Mouse (Mus musculus) right cerebral cortex, postnatal 25 days (tissue): ENCODE measurements around the gene Lmx1b.

ENCODE experiments used
- DNase-seq: peaks from one replicate; pipeline ENCODE4 v3.0.0; 2022

Lmx1b gene

DNA sequence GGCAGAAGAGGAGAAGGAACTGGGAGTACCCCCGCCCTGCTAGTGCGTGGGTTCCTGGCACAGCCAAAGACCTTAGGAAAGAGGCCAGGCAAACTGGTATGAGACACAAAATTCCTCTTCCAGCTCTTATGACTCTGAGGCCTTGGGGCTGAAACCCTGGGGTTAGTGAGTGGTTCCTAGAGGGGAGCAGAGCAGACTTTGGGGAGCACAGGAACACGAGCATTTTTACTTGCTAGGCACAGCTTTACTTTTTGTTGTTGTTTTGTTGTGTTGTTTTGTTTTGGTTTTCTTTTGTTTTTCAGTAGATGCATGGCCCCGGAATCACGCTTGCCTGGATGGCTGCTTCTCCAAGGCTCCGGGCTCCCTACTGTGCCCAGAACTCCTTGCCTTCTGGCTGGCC lies 10.7 kb downstream of the Lmx1b start:
- DNase-seq, result no peak

GRCm38 (mm10) chr2:33628791-33629190 lies 11.5 kb downstream of the Lmx1b start:
- DNase-seq, result no peak

DNA sequence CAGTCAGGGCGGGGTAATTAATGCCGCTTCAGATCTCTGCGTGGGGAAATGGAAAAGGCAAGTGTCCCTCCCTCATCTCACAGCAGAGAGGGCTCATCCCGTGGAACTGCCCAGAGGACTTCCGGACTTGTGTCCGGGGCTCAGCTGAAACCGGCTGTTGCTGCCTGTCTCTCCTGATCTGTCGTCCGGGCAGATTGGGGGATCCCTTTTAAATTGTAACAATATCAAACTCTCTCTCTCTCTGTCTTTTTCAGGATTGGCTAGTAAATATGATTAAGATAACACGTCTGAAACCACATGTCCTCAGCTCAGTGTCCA lies 13.3 kb downstream of the Lmx1b start:
- no peak for DNase-seq

- DNase-seq, result no peak
Observed at GRCm38 (mm10) chr2:33626262-33627057, 13.9 kb downstream of the Lmx1b start.

DNA sequence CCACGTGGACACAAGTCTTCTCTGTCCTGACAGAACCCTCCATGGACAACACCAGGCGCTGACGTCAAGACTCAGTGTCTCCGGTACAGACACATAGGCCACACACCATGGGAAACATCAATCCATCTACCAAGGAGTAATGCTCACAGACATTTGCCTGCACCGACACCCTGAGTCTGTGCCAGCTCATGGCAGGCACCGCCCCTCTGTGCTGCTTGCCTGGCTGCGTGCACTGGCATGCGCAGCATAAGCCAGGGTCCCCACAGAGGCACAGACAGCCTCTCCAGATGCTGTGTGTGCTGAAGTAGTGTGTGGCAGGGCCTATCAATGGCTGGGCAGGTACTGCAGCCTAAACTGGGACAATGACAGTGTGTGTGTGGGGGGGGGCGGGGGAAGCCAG lies 22.6 kb downstream of the Lmx1b start:
- no peak for DNase-seq

- DNase-seq, result peak; percentile 58
Observed at GRCm38 (mm10) chr2:33616411-33616843, 23.9 kb downstream of the Lmx1b start.

GRCm38 (mm10) chr2:33615843-33616344 lies 24.4 kb downstream of the Lmx1b start:
- no peak for DNase-seq

GRCm38 (mm10) chr2:33605487-33606256 lies 34.6 kb downstream of the Lmx1b start:
- DNase-seq, result no peak

- no peak for DNase-seq
Observed at GRCm38 (mm10) chr2:33604846-33605486, 35.3 kb downstream of the Lmx1b start.

DNA sequence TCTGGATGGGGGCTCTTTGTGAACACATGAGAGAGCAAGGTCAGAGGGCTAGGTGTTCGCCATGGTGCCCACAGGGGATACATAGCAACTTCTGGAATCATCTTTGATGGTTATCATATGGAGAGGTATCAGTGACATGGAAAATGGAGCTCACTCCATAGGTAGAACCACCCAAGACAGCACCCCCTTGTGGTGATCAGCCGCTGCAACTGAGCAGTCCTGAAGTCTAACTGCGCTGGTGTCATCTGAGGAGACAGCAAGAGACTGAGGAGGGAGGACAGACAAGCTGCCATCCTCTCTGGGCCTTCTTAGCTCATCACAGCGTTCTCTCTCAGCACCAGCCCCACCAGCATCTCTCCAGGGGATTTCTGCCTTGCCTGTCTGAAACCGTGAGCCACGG lies 39.8 kb downstream of the Lmx1b start:
- no peak for DNase-seq

DNA sequence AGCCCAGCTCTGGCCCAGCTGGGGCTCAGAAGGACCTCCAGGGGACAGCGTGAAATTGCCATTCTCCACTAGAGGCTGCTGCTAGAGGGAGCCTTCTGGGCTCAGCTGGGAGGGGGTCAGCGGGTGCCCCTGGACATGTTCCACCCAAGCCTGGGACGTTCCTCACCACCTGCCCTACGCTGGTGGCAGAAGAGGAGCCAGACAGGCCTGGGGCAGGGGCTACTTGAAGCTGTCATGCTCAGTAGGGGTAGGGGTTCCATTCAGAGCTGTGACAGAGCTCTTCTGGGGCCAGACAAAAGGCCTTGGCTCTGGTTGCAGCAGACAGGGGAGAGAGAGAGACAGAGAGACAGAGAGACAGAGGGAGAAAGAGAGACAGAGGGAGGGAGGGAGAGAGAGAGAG lies 42.9 kb downstream of the Lmx1b start:
- DNase-seq, result no peak

DNA sequence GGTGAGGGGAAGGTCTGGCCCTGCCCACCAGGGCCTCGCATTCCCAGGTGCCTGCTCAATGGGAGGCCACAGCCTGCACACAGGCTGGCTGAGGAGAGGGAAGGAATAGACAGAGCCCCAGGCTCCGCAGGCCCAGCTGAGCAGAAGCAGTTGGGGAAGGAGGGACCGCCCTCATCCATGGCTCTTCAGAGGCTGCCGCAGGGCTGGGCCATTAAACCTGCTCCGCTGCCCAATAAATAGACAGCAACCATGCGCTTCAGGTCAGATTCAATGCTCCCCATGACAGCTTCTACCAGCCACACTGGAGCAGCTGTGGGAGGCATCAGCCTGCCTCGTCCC lies 45.3 kb downstream of the Lmx1b start:
- no peak for DNase-seq

GRCm38 (mm10) chr2:33594181-33595084 lies 45.9 kb downstream of the Lmx1b start:
- DNase-seq, result no peak

DNA sequence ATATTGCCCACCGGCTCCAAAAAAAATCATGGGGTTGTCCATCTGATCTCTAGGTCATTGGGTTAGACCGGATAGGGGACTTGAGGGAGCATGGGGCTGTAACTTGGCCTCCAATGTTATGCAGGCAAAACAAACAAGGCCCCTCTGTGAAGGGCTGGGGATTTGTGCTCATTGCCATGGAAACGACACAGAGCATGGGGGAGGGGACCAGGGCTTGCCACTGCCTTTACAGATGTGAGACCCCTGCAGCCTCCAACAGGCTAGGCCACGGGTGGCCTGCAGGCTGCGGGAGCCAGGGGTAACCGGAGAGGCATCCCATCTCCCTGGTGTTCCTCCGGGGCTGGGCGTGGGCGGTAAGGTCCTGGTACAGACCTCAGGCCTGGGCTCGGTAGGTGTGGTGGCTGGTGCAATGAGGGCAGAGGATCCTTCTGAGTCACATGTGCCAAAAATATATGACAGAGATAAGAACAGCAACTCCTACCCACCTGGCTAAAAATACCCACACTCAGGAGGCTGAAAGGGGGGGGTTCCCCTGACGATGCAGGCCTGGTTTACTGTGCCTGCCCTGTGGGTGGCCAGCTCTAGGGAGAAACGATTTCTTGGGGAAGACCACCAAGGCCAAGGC lies 47.3 kb downstream of the Lmx1b start:
- DNase-seq, result no peak

DNA sequence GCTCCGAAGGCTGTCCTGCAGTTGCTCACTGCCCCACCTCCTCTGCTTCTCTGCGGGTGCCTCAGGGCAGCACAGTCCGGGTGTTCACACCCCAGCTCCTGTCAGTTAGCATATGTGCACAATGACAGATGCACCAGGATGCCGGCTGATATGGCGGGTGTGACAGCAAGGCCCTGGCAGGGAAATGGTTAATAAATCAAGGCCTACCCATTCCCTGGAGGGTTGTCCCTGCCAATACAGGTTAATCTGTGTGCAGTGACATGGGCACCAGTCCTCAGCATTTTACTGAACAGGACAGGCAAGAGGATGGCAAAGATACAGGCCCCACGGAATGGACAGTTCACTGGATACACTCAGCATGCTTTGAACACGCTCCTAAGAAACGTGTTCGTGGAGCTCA lies 51.0 kb downstream of the Lmx1b start:
- DNase-seq, result no peak

- no peak for DNase-seq
Observed at GRCm38 (mm10) chr2:33584937-33585910, 55.1 kb downstream of the Lmx1b start.

DNA sequence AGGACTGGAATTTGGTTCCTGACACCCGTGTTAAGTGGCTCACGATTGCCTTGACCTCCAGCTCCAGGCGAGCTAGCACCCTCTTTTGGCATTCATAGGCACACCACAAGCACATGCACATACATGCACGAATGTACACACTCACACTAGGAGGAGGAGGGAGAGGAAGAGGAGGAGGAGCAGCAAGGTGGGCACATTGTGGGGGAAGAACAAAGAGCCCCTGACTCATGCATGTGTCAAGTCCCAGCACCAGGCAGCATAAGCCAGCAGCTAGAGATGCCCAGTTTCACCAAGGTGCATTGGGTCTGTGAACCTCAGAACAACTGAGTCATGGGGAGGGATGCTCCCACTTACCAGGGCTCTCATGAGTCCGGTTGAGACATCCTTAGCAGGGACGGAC lies 56.5 kb downstream of the Lmx1b start:
- no peak for DNase-seq

- DNase-seq, result peak; percentile 31
Observed at GRCm38 (mm10) chr2:33583317-33583716, 57.0 kb downstream of the Lmx1b start.

DNA sequence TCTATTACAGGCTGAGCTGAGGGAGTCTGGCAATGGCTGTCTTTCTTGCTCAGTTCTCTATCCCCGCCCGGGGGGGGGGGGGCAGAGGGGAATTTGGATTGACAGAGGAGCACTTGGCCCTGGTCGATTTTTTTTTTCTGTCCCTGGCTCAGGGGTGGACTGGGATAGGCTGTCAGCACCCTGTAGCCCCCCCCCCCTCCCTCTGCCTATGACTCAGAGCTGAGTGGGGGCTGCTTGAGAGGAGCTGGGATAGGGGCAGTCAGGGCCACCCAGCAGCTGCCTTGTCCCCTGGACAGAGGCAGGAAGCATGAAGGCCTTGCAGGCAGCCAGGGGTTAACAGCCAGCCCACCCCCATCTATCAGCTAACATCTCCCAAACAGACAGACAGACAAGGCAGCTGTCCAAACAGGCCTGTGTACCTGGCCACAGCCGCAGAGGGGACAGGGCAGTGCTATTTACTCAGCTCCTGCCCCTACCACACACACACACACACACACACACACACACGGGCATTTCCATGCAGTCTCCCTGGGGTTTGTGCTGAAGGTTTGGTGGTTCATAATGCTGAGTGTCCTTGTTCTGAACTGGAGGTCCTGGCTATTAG lies 57.8 kb downstream of the Lmx1b start:
- DNase-seq, result no peak

DNA sequence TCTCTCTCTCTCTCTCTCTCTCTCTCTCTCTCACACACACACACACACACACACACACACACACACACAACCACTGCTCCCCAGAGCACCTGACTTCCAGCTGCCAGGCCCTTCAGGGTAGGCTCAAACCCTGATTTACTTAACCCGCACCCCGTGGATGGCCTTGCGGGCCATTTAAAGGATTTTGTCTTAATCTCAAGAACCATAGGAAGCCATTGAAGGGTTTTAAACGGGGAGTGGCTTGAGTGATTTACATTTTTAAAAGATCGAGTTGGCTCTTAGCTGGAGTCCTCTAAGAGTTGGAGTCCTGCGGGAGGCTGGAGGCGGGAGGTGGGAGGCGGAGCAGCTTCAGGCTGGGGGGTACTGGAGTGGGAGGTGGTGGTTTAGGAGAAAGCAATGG lies 58.4 kb downstream of the Lmx1b start:
- DNase-seq, result no peak

DNA sequence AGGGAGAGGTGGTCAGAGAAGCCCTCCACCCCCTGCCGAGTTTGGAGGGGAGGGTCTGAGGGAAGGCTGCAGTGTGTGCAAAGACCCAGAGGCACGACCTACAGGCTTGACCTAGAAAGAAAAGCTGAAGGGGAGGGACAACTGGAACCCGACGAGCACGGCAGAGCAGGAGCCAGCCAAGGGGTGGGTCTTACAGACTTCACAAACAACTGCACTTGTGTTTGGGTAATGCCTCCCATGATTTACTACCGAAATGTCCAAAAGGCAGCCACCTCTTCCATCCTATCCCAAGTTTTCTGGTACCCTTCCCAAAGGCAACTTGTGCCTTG lies 58.9 kb downstream of the Lmx1b start:
- no peak for DNase-seq
